ENCODE assay signal across 10 mouse cellular contexts in the genomic region with DNA sequence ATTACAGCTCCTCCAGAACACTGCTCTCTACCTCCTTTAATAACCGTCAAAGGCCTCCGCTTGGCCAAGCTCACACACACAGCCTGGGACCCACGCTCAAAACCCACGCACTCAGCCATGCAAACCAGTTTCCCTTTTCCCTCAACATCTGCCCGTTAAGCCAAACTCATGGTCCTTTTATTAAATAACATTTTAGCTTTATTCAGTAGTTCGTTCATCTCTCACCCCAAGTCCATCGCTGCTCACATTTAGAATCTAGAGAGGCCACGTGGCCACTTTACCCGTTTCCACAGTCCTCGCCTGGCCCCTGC. TPM values are rescaled to one million over a fixed set of nuclear protein-coding genes. Genes with fewer than 3 reads are reported as not detected.
DNase-seq lines count a peak whose midpoint lies in the region; ATAC-seq and TF ChIP-seq lines count a peak whose summit lies in the region.
"Had no signal": no experiment of that assay in that cellular context is flagged by ENCODE, and none has a peak within 500 bp of the region (broad histone marks: within the 10 kb centered on the region; RNA-seq: fewer than 3 reads in every experiment).

No protein-coding gene starts in this region.

- peaks cover 93% of the 10 kb centered on the region for H3K27me3 ChIP-seq in embryonic facial prominence, embryonic 15.5 days
- H3K27me3 ChIP-seq in hindbrain, postnatal 0 days (ENCODE audit: insufficient read depth, low read length) = peaks cover 15% of the 10 kb centered on the region
- H3K27me3 ChIP-seq in midbrain, postnatal 0 days (ENCODE audit: insufficient read depth, low read length) = peaks cover 41% of the 10 kb centered on the region

- H3K4me2 ChIP-seq in embryonic facial prominence, embryonic 15.5 days (replicated peaks) = peak overlapping the region; percentile 90
- peak overlapping the region; percentile 68 for H3K4me2 ChIP-seq in hindbrain, postnatal 0 days (ENCODE audit: low read depth, low read length)
- peak overlapping the region; percentile 77 for H3K4me2 ChIP-seq in midbrain, postnatal 0 days (ENCODE audit: low read depth, low read length, poor library complexity, severe bottlenecking)

- H3K36me3 ChIP-seq in embryonic facial prominence, embryonic 15.5 days = no peaks in the 10 kb centered on the region
- H3K36me3 ChIP-seq in hindbrain, postnatal 0 days (ENCODE audit: insufficient read depth, low read length) = no peaks in the 10 kb centered on the region
- H3K36me3 ChIP-seq in midbrain, postnatal 0 days (ENCODE audit: insufficient read depth, low read length) = no peaks in the 10 kb centered on the region

- peak overlapping the region; percentile 27 for H3K9ac ChIP-seq in embryonic facial prominence, embryonic 15.5 days
- peak overlapping the region; percentile 64 for H3K9ac ChIP-seq in hindbrain, postnatal 0 days (replicated peaks; ENCODE audit: low read length)
- peak overlapping the region; percentile 66; the same call in 1 of the 2 replicates for H3K9ac ChIP-seq in midbrain, postnatal 0 days (replicated peaks; ENCODE audit: low read length, poor library complexity, severe bottlenecking)

- no peak for DNase-seq in left cerebral cortex, adult 2 months (ENCODE audit: extremely low spot score in 1 of 2, low spot score in 2 of 2)
- DNase-seq in left cerebral cortex, adult 8-10 months (ENCODE audit: low spot score in 2 of 2) = no peak
- no peak for DNase-seq in hindbrain, postnatal 0 days (ENCODE audit: low spot score)
- DNase-seq in midbrain, postnatal 0 days (ENCODE audit: low spot score) = no peak
- DNase-seq in cerebellum, postnatal 36 days = no peak
- no peak for DNase-seq in frontal cortex, adult 2 months (ENCODE audit: extremely low spot score in 1 of 2, low spot score in 1 of 2)
- no peak for DNase-seq in urinary bladder, adult 18-20 months (ENCODE audit: low spot score in 2 of 2)
- DNase-seq: gastrocnemius, postnatal 36 days had no signal

- no peak for TF ChIP-seq CTCF in left cerebral cortex, adult 2 months (IDR thresholded peaks at IDR 0.05)
- no peak for TF ChIP-seq CTCF in hindbrain, postnatal 0 days (IDR thresholded peaks at IDR 0.05; ENCODE audit: low read depth)
- no peak for TF ChIP-seq CTCF in midbrain, postnatal 0 days (IDR thresholded peaks at IDR 0.05)

- peaks cover 49% of the 10 kb centered on the region for H3K4me1 ChIP-seq in embryonic facial prominence, embryonic 15.5 days
- H3K4me1 ChIP-seq in hindbrain, postnatal 0 days (ENCODE audit: insufficient read depth, low read length) = peaks cover 17% of the 10 kb centered on the region
- H3K4me1 ChIP-seq in midbrain, postnatal 0 days (ENCODE audit: insufficient read depth, low read length) = 0 out of 2 replicates have a peak, but pooled peaks cover 7% of the 10 kb centered on the region

- 13% methylated on average over 10 of the region's 10 CpGs for WGBS in embryonic facial prominence, embryonic 15.5 days
- 8% methylated on average over 10 of the region's 10 CpGs for WGBS in hindbrain, postnatal 0 days
- 5% methylated on average over 10 of the region's 10 CpGs for WGBS in midbrain, postnatal 0 days

- H3K4me3 ChIP-seq in left cerebral cortex, adult 2 months = peak overlapping the region; percentile 44
- H3K4me3 ChIP-seq in embryonic facial prominence, embryonic 15.5 days (replicated peaks) = peak overlapping the region; percentile 48
- H3K4me3 ChIP-seq in hindbrain, postnatal 0 days (ENCODE audit: low read length) = peak overlapping the region; percentile 52
- H3K4me3 ChIP-seq in midbrain, postnatal 0 days (ENCODE audit: low read depth, low read length) = peak overlapping the region; percentile 55

- H3K9me3 ChIP-seq in embryonic facial prominence, embryonic 15.5 days (replicated peaks) = no peaks in the 10 kb centered on the region
- no peaks in the 10 kb centered on the region for H3K9me3 ChIP-seq in hindbrain, postnatal 0 days (ENCODE audit: low read length)
- H3K9me3 ChIP-seq in midbrain, postnatal 0 days (ENCODE audit: low read length) = no peaks in the 10 kb centered on the region

- ATAC-seq in embryonic facial prominence, embryonic 15.5 days (ENCODE audit: insufficient number of reproducible peaks, low FRiP score, low TSS enrichment, low read depth) = no peak
- ATAC-seq in hindbrain, postnatal 0 days = no peak
- no peak for ATAC-seq in midbrain, postnatal 0 days (ENCODE audit: low FRiP score)

- intact Hi-C loops in left cerebral cortex, adult 2 months (cut with DNase I) = loop anchor here (10.0 kb wide), 1 partner anchor 234 kb away; no protein-coding TSS in a partner anchor

- peak overlapping the region; percentile 55 for H3K27ac ChIP-seq in left cerebral cortex, adult 2 months
- no peak overlapping the region for H3K27ac ChIP-seq in embryonic facial prominence, embryonic 15.5 days (replicated peaks)
- H3K27ac ChIP-seq in hindbrain, postnatal 0 days = peak overlapping the region; percentile 61; the same call in 1 of the 2 replicates
- peak overlapping the region; percentile 78 for H3K27ac ChIP-seq in midbrain, postnatal 0 days (ENCODE audit: low read depth, low read length)

RNA-seq across cellular contexts. Expression of gene Grrp1, which starts 3.0 kb away (rescaled TPM):
- 1 to 10 TPM; 3.0 to 3.6 TPM for total RNA-seq in left cerebral cortex, adult 2 months (2021)
- 1 to 10 TPM; 2.6 to 4.3 (median 3.5) TPM for total RNA-seq in left cerebral cortex, adult 8-10 months (2022)
- 6.7 and 6.8 TPM in 2 replicates for polyA plus RNA-seq in embryonic facial prominence, embryonic 15.5 days (2015; fragmentation: Nextera tagmentation; extraction: Ambion mirVana)
- total RNA-seq in hindbrain, postnatal 0 days (2014; rRNA removed) = 13.7 and 18.4 TPM in 2 replicates
- polyA plus RNA-seq in hindbrain, postnatal 0 days (2015; fragmentation: Nextera tagmentation; extraction: Ambion mirVana) = 11.1 and 12.2 TPM in 2 replicates
- 18.0 and 27.1 TPM in 2 replicates for total RNA-seq in midbrain, postnatal 0 days (2014; rRNA removed)
- polyA plus RNA-seq in midbrain, postnatal 0 days (2015; fragmentation: Nextera tagmentation; extraction: Ambion mirVana) = 15.7 and 17.8 TPM in 2 replicates
- polyA plus RNA-seq in frontal cortex, adult 2 months (2012; rRNA removed) = 7.4 and 7.9 TPM in 2 replicates
- total RNA-seq: neutrophil, adult 5-6 weeks had no signal

RNA-seq across cellular contexts. Expression of gene Gm30191, which starts 4.2 kb away (rescaled TPM):
- total RNA-seq in left cerebral cortex, adult 2 months (2021) = not detected
- not detected for total RNA-seq in left cerebral cortex, adult 8-10 months (2022)
- polyA plus RNA-seq in embryonic facial prominence, embryonic 15.5 days (2015; fragmentation: Nextera tagmentation; extraction: Ambion mirVana) = not detected in 2 replicates
- total RNA-seq in hindbrain, postnatal 0 days (2014; rRNA removed) = not detected in 2 replicates
- 0.59 and 0.79 TPM in 2 replicates for polyA plus RNA-seq in hindbrain, postnatal 0 days (2015; fragmentation: Nextera tagmentation; extraction: Ambion mirVana)
- total RNA-seq in midbrain, postnatal 0 days (2014; rRNA removed) = not detected in 2 replicates
- 0.37 and 0.42 TPM in 2 replicates for polyA plus RNA-seq in midbrain, postnatal 0 days (2015; fragmentation: Nextera tagmentation; extraction: Ambion mirVana)
- polyA plus RNA-seq in frontal cortex, adult 2 months (2012; rRNA removed) = not detected in 2 replicates
- total RNA-seq: gastrocnemius, postnatal 36 days; neutrophil, adult 5-6 weeks had no signal

RNA-seq across cellular contexts. Expression of gene Zfp593, which starts 5.5 kb away (rescaled TPM):
- 10 to 100 TPM; 11.6 to 12.9 TPM for total RNA-seq in left cerebral cortex, adult 2 months (2021)
- 10 to 100 TPM; 10.9 to 12.1 (median 11.3) TPM for total RNA-seq in left cerebral cortex, adult 8-10 months (2022)
- polyA plus RNA-seq in embryonic facial prominence, embryonic 15.5 days (2015; fragmentation: Nextera tagmentation; extraction: Ambion mirVana) = 16.8 and 17.2 TPM in 2 replicates
- 10.2 and 10.6 TPM in 2 replicates for total RNA-seq in hindbrain, postnatal 0 days (2014; rRNA removed)
- polyA plus RNA-seq in hindbrain, postnatal 0 days (2015; fragmentation: Nextera tagmentation; extraction: Ambion mirVana) = 11.0 and 12.5 TPM in 2 replicates
- total RNA-seq in midbrain, postnatal 0 days (2014; rRNA removed) = 10.6 and 15.4 TPM in 2 replicates
- polyA plus RNA-seq in midbrain, postnatal 0 days (2015; fragmentation: Nextera tagmentation; extraction: Ambion mirVana) = 9.2 and 11.1 TPM in 2 replicates
- polyA plus RNA-seq in frontal cortex, adult 2 months (2012; rRNA removed) = 10.0 and 11.3 TPM in 2 replicates

RNA-seq across cellular contexts. Expression of gene E130218I03Rik, which starts 7.4 kb away (rescaled TPM):
- not detected for total RNA-seq in left cerebral cortex, adult 2 months (2021)
- total RNA-seq in left cerebral cortex, adult 8-10 months (2022) = not detected
- polyA plus RNA-seq in embryonic facial prominence, embryonic 15.5 days (2015; fragmentation: Nextera tagmentation; extraction: Ambion mirVana) = 0.30 and 0.33 TPM in 2 replicates
- total RNA-seq in hindbrain, postnatal 0 days (2014; rRNA removed) = 0.31 TPM in 1 of 2 replicates, not detected in the other
- polyA plus RNA-seq in hindbrain, postnatal 0 days (2015; fragmentation: Nextera tagmentation; extraction: Ambion mirVana) = 0.95 and 1.4 TPM in 2 replicates
- total RNA-seq in midbrain, postnatal 0 days (2014; rRNA removed) = not detected in 2 replicates
- polyA plus RNA-seq in midbrain, postnatal 0 days (2015; fragmentation: Nextera tagmentation; extraction: Ambion mirVana) = 0.31 and 0.49 TPM in 2 replicates
- polyA plus RNA-seq in frontal cortex, adult 2 months (2012; rRNA removed) = not detected in 2 replicates
- total RNA-seq: gastrocnemius, postnatal 36 days had no signal

RNA-seq across cellular contexts. Expression of gene Cnksr1, which starts 12.7 kb away (rescaled TPM):
- total RNA-seq in left cerebral cortex, adult 2 months (2021) = under 1 TPM; 0.32 to 0.58 TPM
- total RNA-seq in left cerebral cortex, adult 8-10 months (2022) = under 1 TPM in 3 of 4 experiments, not detected in 1; 0.36 to 0.74 (median 0.57) TPM
- polyA plus RNA-seq in embryonic facial prominence, embryonic 15.5 days (2015; fragmentation: Nextera tagmentation; extraction: Ambion mirVana) = 6.1 and 6.7 TPM in 2 replicates
- total RNA-seq in hindbrain, postnatal 0 days (2014; rRNA removed) = 0.26 TPM in 1 of 2 replicates, not detected in the other
- polyA plus RNA-seq in hindbrain, postnatal 0 days (2015; fragmentation: Nextera tagmentation; extraction: Ambion mirVana) = 0.14 and 0.25 TPM in 2 replicates
- 0.27 and 0.38 TPM in 2 replicates for total RNA-seq in midbrain, postnatal 0 days (2014; rRNA removed)
- polyA plus RNA-seq in midbrain, postnatal 0 days (2015; fragmentation: Nextera tagmentation; extraction: Ambion mirVana) = 0.13 and 0.28 TPM in 2 replicates
- 0.36 and 0.44 TPM in 2 replicates for polyA plus RNA-seq in frontal cortex, adult 2 months (2012; rRNA removed)
